Mouse (Mus musculus) testis, adult 2 months (tissue): ENCODE results near the gene Ap4m1.

Source experiments
- CTCF ChIP-seq: fragments of 200-500 bp; IDR thresholded peaks from 2 replicates; pipeline ENCODE4 v1.5.1; 2012; ENCODE audit warnings: low read depth, mild to moderate bottlenecking, inconsistent platforms, low read length, moderate library complexity; ENCODE audit not compliant: control insufficient read depth, insufficient read depth, insufficient replicate concordance
- POLR2A ChIP-seq: fragments of 200-500 bp; IDR thresholded peaks from 2 replicates; pipeline ENCODE4 v1.6.1; 2012; ENCODE audit warnings: low read depth, mild to moderate bottlenecking, inconsistent platforms, low read length, moderate library complexity; ENCODE audit not compliant: control insufficient read depth

DNA sequence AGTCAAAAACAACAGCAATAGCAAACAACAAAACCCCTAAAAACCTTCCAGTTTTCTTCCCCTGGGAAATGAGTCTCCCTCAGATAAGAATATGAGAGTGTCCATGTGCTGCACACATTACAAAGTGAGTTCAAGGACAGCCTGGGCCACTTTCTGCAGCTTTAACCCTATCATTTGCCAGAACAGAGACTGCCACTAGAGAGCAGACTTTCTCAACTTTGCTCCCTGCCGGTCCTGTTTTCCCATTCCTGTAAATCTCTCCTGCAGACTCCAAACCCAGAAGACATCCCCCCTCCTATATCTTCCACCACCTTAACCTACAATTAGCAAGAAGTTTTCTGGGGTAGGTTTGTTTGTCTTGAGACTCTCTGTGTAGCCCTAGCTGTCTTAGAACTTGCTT, 27.8 kb downstream of the Ap4m1 start:
- TF ChIP-seq CTCF (no peak), POLR2A (no peak)
